Mouse (Mus musculus) bone marrow macrophage, adult 2 months (primary cell): ENCODE results near the gene Pxmp4.

Source experiments
- CTCF ChIP-seq: IDR thresholded peaks from 2 replicates; pipeline ENCODE4 v1.5.1; 2012; ENCODE audit warnings: low read depth, mild to moderate bottlenecking, low read length, moderate library complexity
- POLR2A ChIP-seq: IDR thresholded peaks from 2 replicates; pipeline ENCODE4 v1.6.1; 2012; ENCODE audit warnings: mild to moderate bottlenecking, low read depth, low read length, borderline replicate concordance

DNA sequence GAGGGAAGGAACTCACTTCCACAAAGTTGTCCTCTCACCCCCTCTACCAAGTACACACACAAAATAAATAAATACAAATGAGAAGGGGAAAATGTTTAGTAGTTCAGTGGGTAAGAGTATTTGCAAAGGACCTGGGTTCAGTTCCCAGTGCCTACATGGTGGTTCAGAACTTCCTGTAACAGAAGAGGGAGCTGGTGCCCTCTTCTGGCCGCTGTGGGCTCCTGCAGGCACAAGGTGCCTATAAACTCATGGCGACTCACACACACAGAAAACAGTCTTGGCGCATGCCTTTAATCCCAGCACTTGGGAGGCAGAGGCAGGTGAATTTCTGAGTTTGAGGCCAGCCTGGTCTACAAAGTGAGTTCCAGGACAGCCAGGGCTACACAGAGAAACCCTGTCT, 35.0 kb upstream of the Pxmp4 start:
- TF ChIP-seq POLR2A (no peak), CTCF (no peak)
